Mouse (Mus musculus) small intestine, adult 2 months (tissue): Measurements from ENCODE around the gene Panx2.

Experiments
- CTCF ChIP-seq: fragments of 200-500 bp; IDR thresholded peaks from 2 replicates; pipeline ENCODE4 v1.5.1; 2012; ENCODE audit warnings: low read depth, mild to moderate bottlenecking, control low read depth, inconsistent platforms, low read length, moderate library complexity, mixed read lengths; ENCODE audit not compliant: insufficient replicate concordance, insufficient read length; ENCODE audit errors: extremely low read depth
- POLR2A ChIP-seq: fragments of 200-500 bp; IDR thresholded peaks from 2 replicates; pipeline ENCODE4 v1.6.1; 2012; ENCODE audit warnings: low read depth, mild to moderate bottlenecking, control low read depth, inconsistent platforms, low read length, moderate library complexity

- TF ChIP-seq POLR2A (no peak), CTCF (no peak)
These were observed 798 bp upstream of the Panx2 start for GRCm38 (mm10) chr15:89058736-89059135.
